Mouse (Mus musculus) large intestine, adult 2 months (tissue): ENCODE results near the gene Fgfr2. TPM values are rescaled to one million over a fixed set of nuclear protein-coding genes. Genes with fewer than 3 reads are reported as not detected.

Experiments
- DNase-seq: peaks from one replicate; pipeline ENCODE4 v3.0.0-alpha.2; 2012; ENCODE audit warnings: low read depth, low spot score
- WGBS: fragments of 180-500 bp; shearing (Covaris S2); methylation state at CpG from one replicate; pipeline ENCODE4 v1.1.7; 2018; 5-methylcytosine and 5-hydroxymethylcytosine counted together
- polyA plus RNA-seq: library from polyadenylated mRNA; depleted of rRNA; stranded (reverse); fragments of >200 nt; gene quantifications from 2 replicates; pipeline ENCODE4 v1.2.3, GENCODE M21; 2012

The Fgfr2 gene
- polyA plus RNA-seq, 1 experiment, result 35.0 TPM

- 73% methylated on average over 5 of the region's 5 CpGs for WGBS
Observed at GRCm38 (mm10) chr7:132365111-132365510, 758.0 kb downstream of the Fgfr2 start.

DNA sequence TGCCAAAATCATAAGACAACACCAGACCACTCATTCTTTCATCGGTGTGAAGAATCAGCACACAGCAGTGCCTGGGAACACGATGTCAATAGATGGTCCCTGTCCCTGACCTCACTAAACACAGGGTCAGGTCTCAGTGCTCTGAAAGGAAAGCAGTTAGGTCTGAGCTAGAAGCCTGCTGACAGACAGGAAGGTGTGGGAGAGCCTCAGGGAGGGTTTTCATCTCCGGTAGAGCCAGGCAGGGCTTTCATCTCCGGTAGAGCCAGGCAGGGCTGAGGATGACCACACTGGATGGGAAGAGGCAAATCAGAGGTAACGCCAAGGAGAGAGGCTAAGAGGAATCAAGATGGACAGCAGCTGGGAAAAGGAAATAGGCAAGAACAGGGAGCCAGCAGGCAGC lies 758.6 kb downstream of the Fgfr2 start:
- WGBS, result 64% methylated on average over 5 of the region's 5 CpGs
- no peak for DNase-seq

More at GRCm38 (mm10) chr7:132365111-132365510, 758.0 kb downstream of the Fgfr2 start:
- no peak for DNase-seq

- DNase-seq, result no peak
- WGBS, result 87% methylated on average over 4 of the region's 4 CpGs
Observed at GRCm38 (mm10) chr7:132360336-132360735, 762.8 kb downstream of the Fgfr2 start.

GRCm38 (mm10) chr7:132358709-132359108 lies 764.4 kb downstream of the Fgfr2 start:
- no peak for DNase-seq

GRCm38 (mm10) chr7:132358250-132358649 lies 764.9 kb downstream of the Fgfr2 start:
- DNase-seq, result no peak
- WGBS, result 65% methylated on average over 3 of the region's 3 CpGs

More at GRCm38 (mm10) chr7:132358709-132359108, 764.4 kb downstream of the Fgfr2 start:
- 53% methylated on average over 4 of the region's 4 CpGs for WGBS

DNA sequence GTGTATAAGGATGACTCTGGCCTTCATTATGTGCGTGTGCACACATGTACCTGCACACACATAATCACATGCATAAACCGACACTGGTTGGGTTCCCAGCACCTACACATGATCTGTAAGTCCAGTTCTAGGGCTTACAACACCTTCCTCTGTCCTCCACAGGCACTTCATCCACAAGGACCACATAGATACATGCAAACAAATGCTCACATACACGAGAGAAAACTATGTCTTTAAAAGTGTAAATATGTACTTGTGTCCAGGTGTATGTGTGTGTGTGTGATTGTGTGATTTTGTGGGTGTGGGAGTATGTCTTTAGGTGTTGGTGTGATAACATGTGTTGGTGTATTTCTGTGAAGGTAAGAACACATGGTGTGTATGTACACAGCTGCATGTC lies 765.3 kb downstream of the Fgfr2 start:
- WGBS, result 86% methylated on average over 3 of the region's 3 CpGs
- DNase-seq, result no peak

DNA sequence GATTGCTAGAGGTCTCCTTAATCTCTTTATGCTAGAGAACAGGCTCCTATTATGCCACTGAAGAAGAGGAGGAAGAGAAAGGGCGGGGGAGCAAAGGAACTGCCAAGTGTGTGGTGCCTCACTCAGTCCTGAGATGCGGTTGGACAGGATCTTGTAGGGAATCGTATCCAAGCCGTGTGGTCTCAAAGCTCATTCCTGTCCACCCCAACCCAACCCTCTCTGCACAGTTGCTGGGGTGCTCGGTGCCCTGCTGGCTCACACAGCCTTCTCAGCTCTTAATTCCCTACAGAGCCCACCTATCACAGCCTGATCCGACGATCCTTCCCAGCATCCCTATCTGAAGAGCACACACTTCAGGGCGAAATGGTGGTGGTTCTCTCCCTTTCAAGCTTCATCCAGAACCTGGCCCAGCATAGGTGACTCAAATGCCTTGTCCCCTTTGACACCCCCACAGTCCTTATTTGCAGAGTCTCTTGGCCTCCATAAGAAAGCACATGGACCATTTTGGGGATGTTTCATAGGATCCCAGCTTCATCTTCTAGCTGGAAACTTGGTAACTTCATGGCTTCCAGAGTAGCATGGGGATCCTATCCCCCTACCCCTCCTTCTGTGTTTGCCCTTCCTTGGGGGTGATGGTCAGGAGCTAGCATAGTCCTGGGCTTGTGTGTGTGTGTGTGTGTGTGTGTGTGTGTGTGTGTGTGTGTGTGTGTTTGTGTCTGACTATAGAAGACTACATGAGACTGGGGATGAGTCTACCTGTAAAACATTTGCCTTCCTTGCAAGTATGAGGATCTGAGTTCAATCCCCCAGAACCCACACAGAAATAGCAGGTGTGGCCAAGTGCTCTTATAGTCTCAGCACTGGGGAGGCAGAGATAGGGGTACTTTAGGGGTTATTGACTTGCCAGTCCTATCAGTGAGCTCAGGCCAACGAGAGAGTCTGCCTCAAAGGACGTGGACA lies 766.0 kb downstream of the Fgfr2 start:
- DNase-seq, result no peak
- 70% methylated on average over 10 of the region's 10 CpGs for WGBS

DNA sequence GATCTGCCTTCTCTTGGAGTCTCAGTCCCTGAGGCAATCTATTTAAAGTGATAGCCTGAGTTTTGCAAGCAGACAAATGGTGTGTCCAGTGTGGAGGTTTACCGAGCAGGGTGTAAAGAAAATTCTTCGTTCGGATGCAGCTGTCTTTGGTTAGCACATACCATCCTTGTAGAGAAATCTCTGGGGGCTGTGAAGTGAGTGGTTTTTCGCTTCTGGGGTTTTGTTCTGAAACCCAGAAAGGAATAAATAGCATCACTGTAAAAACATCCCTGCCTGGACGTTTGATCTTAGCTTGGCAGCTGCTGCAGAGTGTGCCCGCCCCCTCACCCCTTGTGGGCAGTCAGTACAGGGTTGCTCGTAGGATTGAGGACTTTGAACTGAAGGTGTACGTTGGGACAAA lies 767.0 kb downstream of the Fgfr2 start:
- WGBS, result 39% methylated on average over 8 of the region's 8 CpGs
- DNase-seq, result no peak

DNA sequence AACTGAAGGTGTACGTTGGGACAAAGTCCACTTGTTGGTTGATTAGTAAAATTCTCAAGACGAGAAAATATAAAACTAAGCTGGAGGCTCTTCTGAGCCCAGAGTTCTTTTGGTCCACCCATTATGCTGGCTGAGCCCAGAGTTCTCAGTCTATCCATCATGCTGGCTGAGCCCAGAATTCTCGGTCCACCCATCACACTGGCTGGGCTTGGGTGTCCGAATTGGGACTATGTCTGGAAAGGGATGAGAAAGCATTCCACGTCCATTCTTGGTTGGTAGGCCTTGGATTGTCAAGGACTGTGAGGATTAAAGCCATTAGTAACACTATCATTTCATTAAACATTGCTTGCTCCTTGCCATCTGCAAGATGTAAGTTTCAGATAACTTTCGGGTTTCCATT lies 767.4 kb downstream of the Fgfr2 start:
- WGBS, result 55% methylated on average over 6 of the region's 6 CpGs
- DNase-seq, result no peak

GRCm38 (mm10) chr7:132349075-132349572 lies 774.0 kb downstream of the Fgfr2 start:
- WGBS, result 71% methylated on average over 6 of the region's 6 CpGs
- no peak for DNase-seq

- 69% methylated on average over 9 of the region's 9 CpGs for WGBS
- no peak for DNase-seq
Observed at GRCm38 (mm10) chr7:132347273-132348045, 775.7 kb downstream of the Fgfr2 start.

- DNase-seq, result no peak
- WGBS, result 55% methylated on average over 5 of the region's 5 CpGs
Observed at GRCm38 (mm10) chr7:132345526-132346070, 777.6 kb downstream of the Fgfr2 start.

DNA sequence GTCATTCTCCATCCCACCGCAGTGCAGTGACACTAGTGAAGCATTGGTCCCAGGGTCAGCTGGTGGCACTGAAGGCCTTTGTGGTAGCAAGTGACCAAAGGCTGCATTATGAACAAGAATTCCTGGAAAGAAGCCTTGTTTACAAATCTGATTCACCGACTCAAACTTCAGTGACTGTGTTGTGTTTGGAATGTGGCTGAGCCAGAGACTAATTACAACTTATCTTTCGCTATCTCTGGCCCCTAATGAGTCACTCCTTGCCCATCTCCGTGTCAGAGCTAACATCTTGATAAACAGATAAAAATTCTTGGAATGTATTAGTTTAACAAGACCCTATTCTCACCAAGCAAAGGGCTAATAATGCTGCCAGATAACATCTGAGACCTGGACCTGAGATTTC lies 778.5 kb downstream of the Fgfr2 start:
- DNase-seq, result no peak
- 53% methylated on average over 4 of the region's 4 CpGs for WGBS

GRCm38 (mm10) chr7:132343900-132344299 lies 779.2 kb downstream of the Fgfr2 start:
- DNase-seq, result no peak
- 96% methylated on average over 2 of the region's 2 CpGs for WGBS

- 79% methylated on average over 2 of the region's 2 CpGs for WGBS
Observed at GRCm38 (mm10) chr7:132343146-132343545, 780.0 kb downstream of the Fgfr2 start.

DNA sequence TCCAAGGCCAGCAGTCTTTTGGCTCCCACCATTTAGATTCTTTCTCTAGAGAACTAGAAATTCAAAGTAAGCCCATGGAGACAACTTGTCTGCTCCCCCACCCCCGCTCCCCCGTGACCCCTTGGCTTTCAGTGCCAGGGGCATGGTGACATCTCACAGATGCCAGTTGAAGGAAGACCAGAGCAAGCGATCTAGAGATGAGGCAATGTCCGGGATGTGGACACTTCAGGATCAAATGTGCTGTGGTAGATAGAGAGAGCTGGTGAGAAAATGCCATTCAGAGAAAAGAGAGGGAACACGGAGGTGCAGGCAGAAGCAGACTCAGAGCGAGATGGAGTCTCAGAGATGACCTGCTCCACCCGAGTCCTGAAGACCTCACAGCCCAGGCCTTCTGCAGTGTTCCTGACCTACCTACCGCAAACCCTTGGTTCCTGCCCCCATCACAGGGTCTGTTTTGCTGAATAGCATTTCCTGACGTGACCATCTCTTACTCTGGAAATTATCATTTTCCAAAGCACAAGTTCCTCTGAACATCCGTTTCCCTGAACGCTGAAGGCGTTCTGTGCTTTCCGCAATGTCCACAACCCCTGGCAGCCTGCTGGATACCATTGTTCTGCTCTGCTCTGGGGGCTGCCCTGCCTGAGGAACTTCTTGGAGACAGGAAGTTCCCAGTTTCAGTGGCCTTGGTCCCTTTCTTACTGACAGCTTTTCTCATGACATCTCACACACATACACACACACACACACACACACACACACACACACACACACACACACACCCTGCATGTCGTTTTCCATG lies 783.9 kb downstream of the Fgfr2 start:
- WGBS, result 81% methylated on average over 14 of the region's 14 CpGs
- DNase-seq, result no peak

More at GRCm38 (mm10) chr7:132343146-132343545, 780.0 kb downstream of the Fgfr2 start:
- DNase-seq, result no peak

GRCm38 (mm10) chr7:132338350-132338749 lies 784.8 kb downstream of the Fgfr2 start:
- DNase-seq, result no peak
- WGBS, result 77% methylated on average over 6 of the region's 6 CpGs

- WGBS, result 80% methylated on average over 11 of the region's 11 CpGs
- DNase-seq, result no peak
Observed at GRCm38 (mm10) chr7:132337268-132337917, 785.8 kb downstream of the Fgfr2 start.

- WGBS, result 41% methylated on average over 3 of the region's 3 CpGs
Observed at GRCm38 (mm10) chr7:132336781-132337180, 786.4 kb downstream of the Fgfr2 start.

More at GRCm38 (mm10) chr7:132336781-132337180, 786.4 kb downstream of the Fgfr2 start:
- no peak for DNase-seq
